Mouse (Mus musculus) cortical plate, adult 2 months (tissue): ENCODE results near the gene Fscn2.

ENCODE experiments used
- CTCF ChIP-seq: fragments of 200-500 bp; IDR thresholded peaks from 2 replicates; pipeline ENCODE4 v1.5.1; 2011; ENCODE audit warnings: mild to moderate bottlenecking, control low read depth, low read length; ENCODE audit not compliant: insufficient read depth; ENCODE audit errors: extremely low read depth
- POLR2A ChIP-seq: fragments of 200-500 bp; IDR thresholded peaks from 2 replicates; pipeline ENCODE4 v1.6.1; 2011; ENCODE audit warnings: mild to moderate bottlenecking, low read length, control low read depth; ENCODE audit not compliant: insufficient read depth; ENCODE audit errors: extremely low read depth

DNA sequence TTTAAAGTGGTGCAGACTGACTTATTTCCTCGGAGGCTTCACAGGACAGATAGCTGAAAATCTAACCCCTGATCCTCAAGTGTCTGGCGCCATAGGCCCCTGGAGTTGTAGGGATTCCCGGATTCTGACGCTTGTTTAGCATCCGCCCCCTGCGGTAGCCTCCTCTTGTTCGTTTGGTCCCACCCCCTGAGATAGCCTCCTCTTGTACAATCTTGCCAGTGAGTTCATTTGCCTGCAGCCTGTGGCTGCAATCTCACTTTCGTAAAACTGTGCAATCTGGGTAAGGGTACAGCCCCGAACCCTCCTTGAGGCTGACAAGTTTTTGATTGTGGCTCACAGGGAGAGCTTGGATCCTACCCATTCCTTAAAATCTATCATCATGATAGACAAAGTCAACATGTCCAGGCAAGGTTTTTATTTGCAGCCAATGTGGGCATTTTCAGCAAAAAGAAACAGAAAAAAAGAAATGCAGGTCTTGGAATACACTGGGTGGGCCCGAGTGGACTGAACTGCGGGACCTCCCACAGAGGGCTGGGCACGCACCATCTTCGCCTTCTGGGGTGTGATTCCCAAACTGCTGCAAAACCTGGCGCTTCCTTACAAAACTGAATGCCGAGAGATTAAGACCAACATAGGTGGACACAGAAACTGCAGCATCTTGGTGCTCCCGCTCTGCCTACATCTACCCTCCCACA lies 46.5 kb upstream of the Fscn2 start:
- TF ChIP-seq POLR2A: no peak
- no peak for TF ChIP-seq CTCF
